Mouse (Mus musculus): ENCODE data around the gene Rbpjl. TPM values are rescaled to one million over a fixed set of nuclear protein-coding genes. Genes with fewer than 3 reads are reported as not detected.
A peak's percentile ranks its signal among the peaks of the same experiment; 100 is the strongest.

Rbpjl gene
- polyA plus RNA-seq, 1 experiment from 2014 or later = 0.21 TPM

- WGBS = 45% methylated on average over 14 of the region's 14 CpGs
- H3K4me1 ChIP-seq = peaks cover 51% of the 10 kb centered on the region
- no peak for ATAC-seq (ENCODE audit: extremely low read depth, insufficient number of reproducible peaks, low FRiP score, low TSS enrichment)
- no peaks in the 10 kb centered on the region for H3K27me3 ChIP-seq (replicated peaks)
- H3K4me3 ChIP-seq = no peak overlapping the region
- no peaks in the 10 kb centered on the region for H3K9me3 ChIP-seq
- H3K4me2 ChIP-seq = peak overlapping the region; percentile 30; the same call in 1 of the 2 replicates
- peak overlapping the region; percentile 36; the same call in 1 of the 2 replicates for H3K27ac ChIP-seq (replicated peaks)
- no peaks in the 10 kb centered on the region for H3K36me3 ChIP-seq
- H3K9ac ChIP-seq = 0 out of 2 replicates have a peak overlapping the region, but pooled peaks have one; percentile 10
These were observed 46.6 kb downstream of the Rbpjl start for GRCm38 (mm10) chr2:164449341-164450042.

DNA sequence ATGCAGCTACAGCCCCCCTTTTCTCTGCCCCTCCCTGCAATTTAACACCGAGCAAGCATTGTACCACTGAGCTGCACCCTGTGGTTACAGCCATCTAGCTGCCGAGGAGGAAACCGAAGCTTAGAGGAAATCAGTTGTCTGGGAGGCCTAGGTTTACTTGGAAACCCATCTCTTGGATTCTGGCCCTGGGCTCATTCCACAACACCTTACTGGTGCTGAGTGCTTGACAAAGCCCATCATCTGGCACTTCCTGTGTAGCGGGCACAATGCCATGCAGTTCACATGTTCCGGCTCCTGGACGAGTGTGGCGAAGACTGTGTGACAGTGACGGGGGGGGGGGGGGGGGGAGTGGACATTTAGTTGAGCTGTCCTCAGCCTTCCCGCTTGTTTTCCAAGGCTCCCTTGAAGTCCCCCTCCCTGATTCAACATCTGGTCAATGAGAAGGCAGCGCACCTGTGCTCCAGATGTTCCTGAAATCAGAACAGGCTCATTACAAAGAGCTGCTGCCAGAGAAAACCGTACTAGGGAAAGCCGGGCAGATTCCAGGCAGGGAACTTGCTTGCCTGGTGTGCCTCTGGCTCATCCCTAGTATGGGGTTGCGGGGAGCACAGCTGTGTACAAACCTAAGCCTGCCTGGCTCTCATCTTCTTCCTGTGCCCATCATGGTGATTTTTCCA, 49.2 kb downstream of the Rbpjl start:
- H3K27me3 ChIP-seq (replicated peaks) = no peaks in the 10 kb centered on the region
- WGBS = 33% methylated on average over 11 of the region's 13 CpGs
- 0 out of 2 replicates have a peak overlapping the region, but pooled peaks have one; percentile 42 for H3K9ac ChIP-seq
- peak overlapping the region; percentile 74 for H3K27ac ChIP-seq (replicated peaks)
- H3K9me3 ChIP-seq = no peaks in the 10 kb centered on the region
- H3K36me3 ChIP-seq = no peaks in the 10 kb centered on the region
- peak; percentile 67 for ATAC-seq (ENCODE audit: extremely low read depth, insufficient number of reproducible peaks, low FRiP score, low TSS enrichment)
- H3K4me3 ChIP-seq = no peak overlapping the region
- peaks cover 77% of the 10 kb centered on the region for H3K4me1 ChIP-seq
- H3K4me2 ChIP-seq = peak overlapping the region; percentile 51

DNA sequence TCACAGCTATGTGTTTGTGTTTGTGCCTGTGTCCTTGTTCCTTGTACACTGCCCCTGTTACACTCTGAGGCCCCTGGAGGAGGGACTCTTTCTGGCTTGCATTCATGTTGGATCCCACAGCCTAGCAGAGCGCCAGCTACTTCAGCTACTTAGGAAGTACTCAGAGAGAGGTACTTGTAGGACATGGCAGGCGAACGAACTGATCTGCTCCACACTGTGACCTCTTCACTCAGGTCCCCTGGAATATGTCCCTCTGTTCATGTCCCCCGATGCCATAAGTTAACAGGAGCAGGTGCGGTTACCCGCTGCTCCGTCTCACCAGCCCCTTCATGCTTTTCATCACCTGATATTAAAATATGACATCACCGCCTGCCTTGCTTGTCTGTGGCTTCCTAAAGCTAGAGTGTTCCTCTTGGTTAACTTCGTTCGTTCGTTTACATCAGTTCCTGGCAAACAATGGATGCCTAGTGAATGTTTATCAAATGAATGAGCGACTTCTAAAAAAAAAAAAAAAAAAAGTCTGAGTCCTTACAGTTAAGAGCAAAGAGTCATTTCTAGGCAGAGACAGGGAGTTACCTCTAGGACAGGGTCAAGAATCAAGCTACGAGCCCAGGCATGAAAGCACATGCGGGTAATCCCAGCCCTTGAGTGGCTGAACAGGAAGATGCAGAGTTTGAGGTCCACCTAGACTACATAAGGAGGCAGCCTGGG, 50.3 kb downstream of the Rbpjl start:
- H3K4me2 ChIP-seq = peak overlapping the region; percentile 51
- 26% methylated on average over 14 of the region's 14 CpGs for WGBS
- ATAC-seq (ENCODE audit: extremely low read depth, insufficient number of reproducible peaks, low FRiP score, low TSS enrichment) = no peak

DNA sequence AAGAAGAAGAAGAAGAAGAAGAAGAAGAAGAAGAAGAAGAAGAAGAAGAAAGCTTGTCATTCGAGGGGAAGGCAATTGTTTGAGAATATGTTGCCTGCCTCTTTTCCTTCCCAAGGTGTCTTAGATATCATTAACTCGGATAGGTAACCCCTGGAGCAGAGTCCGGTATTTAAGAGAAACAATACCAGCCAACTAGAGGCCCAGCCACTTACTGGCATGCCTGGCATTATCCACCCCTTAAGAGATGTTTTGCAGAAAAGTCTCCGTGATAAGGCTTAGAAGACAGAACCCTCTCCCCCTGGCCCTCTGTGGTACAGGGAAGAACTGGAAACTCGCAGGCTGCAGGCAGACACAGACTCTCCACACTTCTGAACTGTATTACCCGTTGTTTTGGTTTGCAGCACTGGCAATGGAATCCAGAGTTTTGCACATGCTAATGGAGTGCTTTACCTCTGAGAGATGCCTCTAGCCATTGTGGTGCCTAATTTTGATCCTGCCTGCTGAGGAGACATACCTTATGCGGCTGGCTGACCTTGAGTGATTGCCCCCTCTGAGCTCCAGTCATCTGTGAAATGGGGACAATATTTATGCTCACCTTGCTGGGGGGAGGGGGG, 51.1 kb downstream of the Rbpjl start:
- peaks cover 73% of the 10 kb centered on the region for H3K4me1 ChIP-seq
- WGBS = 62% methylated on average over 7 of the region's 7 CpGs

More for the DNA sequence above, 50.3 kb downstream of the Rbpjl start:
- peak overlapping the region; percentile 74 for H3K27ac ChIP-seq (replicated peaks)
- H3K27me3 ChIP-seq (replicated peaks) = no peaks in the 10 kb centered on the region
- no peaks in the 10 kb centered on the region for H3K9me3 ChIP-seq
- 0 out of 2 replicates have a peak overlapping the region, but pooled peaks have one; percentile 1 for H3K4me3 ChIP-seq
- peaks cover 77% of the 10 kb centered on the region for H3K4me1 ChIP-seq
- no peaks in the 10 kb centered on the region for H3K36me3 ChIP-seq
- H3K9ac ChIP-seq = no peak overlapping the region

GRCm38 (mm10) chr2:164454846-164455245, 51.9 kb downstream of the Rbpjl start:
- Histone ChIP-seq H3K4me1 (peaks cover 64% of the 10 kb centered on the region), H3K9me3 (no peaks in the 10 kb centered on the region), H3K4me3 (no peak overlapping the region), H3K36me3 (no peaks in the 10 kb centered on the region), H3K4me2 (no peak overlapping the region; the same call in 1 of the 2 replicates), H3K9ac (no peak overlapping the region), H3K27me3 (replicated peaks) (no peaks in the 10 kb centered on the region), H3K27ac (replicated peaks) (0 out of 2 replicates have a peak overlapping the region, but pooled peaks have one; percentile 37)
- ATAC-seq (ENCODE audit: extremely low read depth, insufficient number of reproducible peaks, low FRiP score, low TSS enrichment) = no peak
- WGBS = 44% methylated on average over 10 of the region's 10 CpGs

More for the DNA sequence above, 51.1 kb downstream of the Rbpjl start:
- Histone ChIP-seq H3K36me3 (no peaks in the 10 kb centered on the region), H3K9me3 (no peaks in the 10 kb centered on the region), H3K4me3 (no peak overlapping the region), H3K27me3 (replicated peaks) (no peaks in the 10 kb centered on the region), H3K27ac (replicated peaks) (no peak overlapping the region), H3K9ac (no peak overlapping the region), H3K4me2 (no peak overlapping the region)
- no peak for ATAC-seq (ENCODE audit: extremely low read depth, insufficient number of reproducible peaks, low FRiP score, low TSS enrichment)

DNA sequence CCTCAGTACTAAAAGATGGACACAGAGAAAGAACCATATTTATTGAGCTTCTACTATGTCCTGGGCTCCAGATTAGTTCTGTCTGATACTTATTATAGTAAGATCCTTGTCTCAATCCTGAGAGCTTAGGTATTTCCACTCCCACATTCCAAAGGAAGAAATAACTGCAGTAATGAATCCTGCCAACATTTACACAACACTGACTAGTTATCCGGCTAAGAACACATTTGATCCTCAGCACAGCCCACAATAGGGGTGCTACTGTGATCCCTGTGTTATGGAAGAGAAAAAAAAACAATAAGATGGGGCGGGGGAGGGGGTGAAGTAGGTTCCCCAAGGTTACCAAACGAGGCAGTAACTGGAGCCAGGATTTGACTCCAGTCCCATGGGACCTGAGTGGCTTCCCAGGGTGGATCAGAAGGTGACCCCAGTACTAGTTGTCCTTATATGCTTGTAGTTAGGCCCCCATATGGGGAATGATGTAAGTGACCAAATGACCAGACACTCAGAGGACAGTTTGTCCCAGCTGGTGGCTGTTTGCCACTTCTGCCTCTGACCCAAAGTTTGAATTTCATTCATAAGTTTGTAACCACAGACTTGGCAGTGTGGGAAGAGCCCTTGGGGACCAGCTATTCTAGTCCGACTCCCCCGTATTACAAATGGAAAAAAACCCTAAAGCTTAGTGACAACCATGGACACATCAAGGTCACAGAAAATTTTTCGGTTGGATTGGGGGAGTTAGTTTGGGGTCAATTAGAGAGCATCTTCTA, 52.7 kb downstream of the Rbpjl start:
- Histone ChIP-seq H3K4me2 (no peak overlapping the region), H3K9ac (no peak overlapping the region), H3K4me1 (peaks cover 62% of the 10 kb centered on the region), H3K4me3 (no peak overlapping the region), H3K36me3 (no peaks in the 10 kb centered on the region), H3K27me3 (replicated peaks) (no peaks in the 10 kb centered on the region), H3K27ac (replicated peaks) (no peak overlapping the region), H3K9me3 (no peaks in the 10 kb centered on the region)
- 58% methylated on average over 6 of the region's 6 CpGs for WGBS
- ATAC-seq (ENCODE audit: extremely low read depth, insufficient number of reproducible peaks, low FRiP score, low TSS enrichment) = no peak

DNA sequence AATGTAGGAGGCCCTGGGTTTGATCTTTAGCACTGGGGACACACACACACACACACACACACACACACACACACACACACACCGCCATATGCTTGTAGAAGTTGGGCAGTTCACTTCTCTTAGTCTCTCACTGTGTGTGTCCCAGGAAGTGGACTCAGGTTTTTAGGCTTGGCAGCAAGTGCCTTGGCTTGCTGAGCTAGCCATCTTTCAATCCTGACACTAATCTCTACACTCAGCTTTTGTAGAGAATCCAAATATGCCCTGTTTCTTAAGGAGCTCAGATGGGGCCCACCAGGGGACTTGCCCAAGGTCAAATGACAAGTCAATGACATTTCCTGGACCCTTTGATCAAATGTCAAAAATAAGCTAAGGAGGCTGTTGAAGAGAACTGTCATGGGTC, 53.5 kb downstream of the Rbpjl start:
- Histone ChIP-seq H3K4me2 (peak overlapping the region; percentile 55; the same call in 1 of the 2 replicates), H3K4me3 (no peak overlapping the region; the same call in 1 of the 2 replicates), H3K36me3 (no peaks in the 10 kb centered on the region), H3K9ac (peak overlapping the region; percentile 67), H3K4me1 (peaks cover 58% of the 10 kb centered on the region), H3K27me3 (replicated peaks) (no peaks in the 10 kb centered on the region), H3K27ac (replicated peaks) (peak overlapping the region; percentile 24; the same call in 1 of the 2 replicates), H3K9me3 (no peaks in the 10 kb centered on the region)
- no peak for ATAC-seq (ENCODE audit: extremely low read depth, insufficient number of reproducible peaks, low FRiP score, low TSS enrichment)
- WGBS = 88% methylated on average over 1 of the region's 1 CpGs

DNA sequence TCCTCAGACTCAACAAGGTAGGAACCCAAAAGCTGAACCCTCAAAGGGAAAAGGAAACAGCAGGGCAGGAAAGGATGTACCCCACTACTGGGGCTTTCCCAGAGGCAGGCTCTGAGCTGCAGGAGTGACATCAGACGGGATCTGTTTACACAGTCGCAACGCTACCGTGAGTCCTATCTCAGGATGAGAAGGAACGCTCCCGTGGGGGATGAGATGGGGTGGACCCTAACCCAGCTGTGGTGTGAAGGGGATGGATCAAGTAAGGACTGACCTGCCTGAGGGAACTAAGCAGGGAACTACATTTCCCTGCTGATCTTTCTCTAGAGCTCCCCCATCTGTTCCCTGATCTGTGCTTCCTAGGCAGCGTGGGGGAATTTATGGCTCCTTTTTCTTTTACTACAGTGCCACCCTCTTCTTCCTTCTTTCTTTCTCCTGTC, 53.9 kb downstream of the Rbpjl start, which contains the start of gene Sys1:
Gene Sys1, plus strand, starts transcription at position 101 of the 437 bp plus-strand sequence.
- Histone ChIP-seq H3K27ac (replicated peaks) (peak within 1 kb of the TSS; percentile 24; the same call in 1 of the 2 replicates), H3K36me3 (no peaks in the 10 kb centered on the region), H3K9me3 (no peaks in the 10 kb centered on the region), H3K4me3 (peak within 1 kb of the TSS; percentile 25), H3K9ac (peak within 1 kb of the TSS; percentile 67), H3K27me3 (replicated peaks) (no peaks in the 10 kb centered on the region), H3K4me2 (peak within 1 kb of the TSS; percentile 55), H3K4me1 (peaks cover 58% of the 10 kb centered on the region)
- no peak for ATAC-seq (ENCODE audit: extremely low read depth, insufficient number of reproducible peaks, low FRiP score, low TSS enrichment)
- WGBS = 4% methylated on average over 7 of the region's 7 CpGs

GRCm38 (mm10) chr2:164457942-164458341, 55.0 kb downstream of the Rbpjl start:
- Histone ChIP-seq H3K9me3 (no peaks in the 10 kb centered on the region), H3K27me3 (replicated peaks) (no peaks in the 10 kb centered on the region), H3K36me3 (peaks cover 2% of the 10 kb centered on the region), H3K9ac (no peak overlapping the region), H3K4me3 (no peak overlapping the region), H3K4me1 (peaks cover 54% of the 10 kb centered on the region), H3K4me2 (no peak overlapping the region), H3K27ac (replicated peaks) (no peak overlapping the region)
- 56% methylated on average over 7 of the region's 7 CpGs for WGBS
- ATAC-seq (ENCODE audit: extremely low read depth, insufficient number of reproducible peaks, low FRiP score, low TSS enrichment) = no peak

- Histone ChIP-seq H3K9ac (no peak overlapping the region), H3K27me3 (replicated peaks) (no peaks in the 10 kb centered on the region), H3K4me2 (no peak overlapping the region), H3K27ac (replicated peaks) (no peak overlapping the region), H3K9me3 (no peaks in the 10 kb centered on the region), H3K4me1 (peaks cover 48% of the 10 kb centered on the region), H3K36me3 (peaks cover 8% of the 10 kb centered on the region), H3K4me3 (no peak overlapping the region)
- no peak for ATAC-seq (ENCODE audit: extremely low read depth, insufficient number of reproducible peaks, low FRiP score, low TSS enrichment)
- 83% methylated on average over 8 of the region's 8 CpGs for WGBS
These were observed 55.6 kb downstream of the Rbpjl start for GRCm38 (mm10) chr2:164458535-164458934.
